Mouse (Mus musculus) adipose tissue, adult 10 weeks (tissue): ENCODE measurements around the gene Vmn1r93. TPM values are rescaled to one million over a fixed set of nuclear protein-coding genes. Genes with fewer than 3 reads are reported as not detected.

ENCODE experiments used
- polyA plus RNA-seq: library from polyadenylated mRNA; stranded (reverse); fragments of 350-450 nt; fragmentation: Illumina TruSeq; extraction: RNeasy Lipid Tissue Mini Kit (QIAGEN cat#74804); gene quantifications from one replicate; pipeline ENCODE4 v1.2.3, GENCODE M21; 2014; ENCODE audit warnings: low read depth, low replicate concordance

The Vmn1r93 gene
- not detected for polyA plus RNA-seq

GRCm38 (mm10) chr7:20138988-20139387 is at the start of gene Vmn1r93:
TSS of gene Vmn1r93 (minus strand) at chr7:20139088.

DNA sequence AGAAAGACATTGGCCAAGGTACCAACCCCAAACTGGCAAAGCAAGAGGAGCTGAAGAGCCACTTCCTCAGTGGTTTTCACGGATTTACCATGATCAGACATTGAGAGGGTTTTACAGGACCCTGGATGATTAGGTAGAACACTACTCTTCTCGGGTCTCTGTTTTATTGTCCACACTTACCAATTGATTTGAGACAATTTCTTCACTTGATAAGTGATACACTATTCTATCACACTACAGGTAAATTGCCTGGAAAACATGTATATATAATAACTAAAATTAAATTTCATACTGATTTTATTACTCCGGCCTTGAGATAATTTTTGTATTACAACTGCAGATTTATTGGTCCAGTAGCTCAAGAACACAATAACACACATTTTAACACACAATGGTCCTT is 29.4 kb upstream of the Vmn1r93 start, which contains the start of gene Vmn1r94:
Gene Vmn1r94, minus strand, starts transcription at position 101 of the 400 bp plus-strand sequence.

GRCm38 (mm10) chr7:20122479-20122878 is 16.4 kb downstream of the Vmn1r93 start, which contains the start of gene Gm16442:
TSS of gene Gm16442 (minus strand) at chr7:20122579.

DNA sequence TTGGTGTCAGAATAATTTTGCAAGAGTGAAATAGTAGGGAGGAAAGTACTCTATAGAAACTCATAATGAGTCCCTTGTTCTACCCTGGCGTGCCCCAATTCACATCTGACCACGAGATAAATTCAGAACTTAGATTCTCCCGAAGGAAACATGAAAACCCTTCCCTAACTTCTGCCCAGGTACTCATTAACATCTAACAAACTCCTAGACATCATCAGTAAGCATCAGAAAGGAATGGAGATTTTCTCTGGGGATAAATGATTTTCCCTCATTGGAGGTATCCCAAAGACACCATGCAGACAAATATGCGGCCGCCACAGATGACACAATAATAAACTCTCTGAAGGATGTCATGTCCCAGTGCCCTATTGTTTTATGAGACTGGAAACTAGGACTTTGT is 39.5 kb downstream of the Vmn1r93 start, which contains the start of gene Vmn1r91:
Gene Vmn1r91, plus strand, starts transcription at position 301 of the 400 bp plus-strand sequence.

Other genes with a start within 250 kb of the Vmn1r93 start
- gene Pvr, start 217.9 kb downstream of the Vmn1r93 start, polyA plus RNA-seq, result 20.5 TPM
- not detected for gene Igsf23, start 188.3 kb downstream of the Vmn1r93 start, polyA plus RNA-seq
- 0.24 TPM for gene Ceacam20, start 173.7 kb downstream of the Vmn1r93 start, polyA plus RNA-seq
- gene Nlrp9b, start 147.6 kb downstream of the Vmn1r93 start, polyA plus RNA-seq, result 2.6 TPM
- gene Vmn1r91, start 39.4 kb downstream of the Vmn1r93 start, polyA plus RNA-seq, result not detected
- not detected for gene Gm16442, start 16.5 kb downstream of the Vmn1r93 start, polyA plus RNA-seq
- gene Vmn1r94, start 29.3 kb upstream of the Vmn1r93 start, polyA plus RNA-seq, result not detected
- not detected for gene Vmn1r95, start 54.6 kb upstream of the Vmn1r93 start, polyA plus RNA-seq
- gene Gm6164, start 66.5 kb upstream of the Vmn1r93 start, polyA plus RNA-seq, result not detected
- gene Gm4498, start 94.7 kb upstream of the Vmn1r93 start, polyA plus RNA-seq, result not detected
- gene Gm5890, start 123.7 kb upstream of the Vmn1r93 start, polyA plus RNA-seq, result not detected
- not detected for gene Gm4133, start 195.0 kb upstream of the Vmn1r93 start, polyA plus RNA-seq
- not detected for gene Gm5728, start 236.3 kb upstream of the Vmn1r93 start, polyA plus RNA-seq